Mouse (Mus musculus) heart, embryonic 11.5 days (tissue): ENCODE results near the gene Krt18. TPM values are rescaled to one million over a fixed set of nuclear protein-coding genes. Genes with fewer than 3 reads are reported as not detected.
"Not testable (repeated sequence)": the region's sequence is repeated elsewhere in the genome, so short reads cannot be mapped to it uniquely, and the experiment has no call there.

ENCODE experiments used
- ATAC-seq: fragments of 200-750 bp; cut with Nextera tagmentation; replicated peaks from 2 replicates; pipeline ENCODE4 v1.8.0; 2017; ENCODE audit warnings: moderate library complexity; ENCODE audit not compliant: insufficient number of reproducible peaks, low FRiP score, low TSS enrichment
- H3K27ac ChIP-seq: fragments of 300-500 bp; sonication (generic); 2 replicates; pipeline ENCODE4 v1.5.1; 2014; ENCODE audit warnings: mild to moderate bottlenecking, low read depth, low read length
- H3K27me3 ChIP-seq: fragments of 300-500 bp; sonication (generic); 2 replicates; pipeline ENCODE4 v1.6.1; 2014; ENCODE audit warnings: mild to moderate bottlenecking, low read length, mixed read lengths; ENCODE audit not compliant: control insufficient read depth, insufficient read depth
- H3K36me3 ChIP-seq: fragments of 300-500 bp; sonication (generic); 2 replicates; pipeline ENCODE4 v1.6.1; 2014; ENCODE audit warnings: mild to moderate bottlenecking, low read length, moderate library complexity, mixed read lengths; ENCODE audit not compliant: control insufficient read depth, insufficient read depth
- H3K4me1 ChIP-seq: fragments of 300-500 bp; sonication (generic); 2 replicates; pipeline ENCODE4 v1.6.1; 2014; ENCODE audit warnings: low read length; ENCODE audit not compliant: control insufficient read depth, insufficient read depth
- H3K4me2 ChIP-seq: fragments of 300-500 bp; sonication (generic); 2 replicates; pipeline ENCODE4 v1.6.1; 2014; ENCODE audit warnings: mild to moderate bottlenecking, moderate library complexity
- H3K4me3 ChIP-seq: fragments of 300-500 bp; sonication (generic); 2 replicates; pipeline ENCODE4 v1.5.1; 2014; ENCODE audit warnings: low read depth, low read length
- H3K9ac ChIP-seq: fragments of 300-500 bp; sonication (generic); 2 replicates; pipeline ENCODE4 v1.6.1; 2014; ENCODE audit warnings: mild to moderate bottlenecking, low read depth, low read length, moderate library complexity
- H3K9me3 ChIP-seq: fragments of 300-500 bp; sonication (generic); replicated peaks from 2 replicates; pipeline ENCODE4 v1.6.1; 2016; ENCODE audit warnings: low read length; ENCODE audit not compliant: control insufficient read depth
- WGBS: fragments of 180-500 bp; shearing (Covaris S2); extraction: QIAGEN DNeasy Blood & Tissue Kit; methylation state at CpG from one replicate; pipeline ENCODE4 v1.1.7; 2014; ENCODE audit not compliant: insufficient replicate concordance; 5-methylcytosine and 5-hydroxymethylcytosine counted together
- polyA plus RNA-seq: library from polyadenylated mRNA; unstranded; fragments of >200 nt; fragmentation: Nextera tagmentation; extraction: Ambion mirVana; gene quantifications from 2 replicates; pipeline ENCODE4 v1.2.1, GENCODE M21; 2014

Gene Krt18
- polyA plus RNA-seq, 1 experiment from 2014 or later, result 41.9 TPM

- Histone ChIP-seq H3K9me3 (no peaks in the 10 kb centered on the region), H3K4me3 (no peak overlapping the region), H3K4me2 (no peak overlapping the region), H3K4me1 (no peaks in the 10 kb centered on the region), H3K27me3 (no peaks in the 10 kb centered on the region), H3K27ac (no peak overlapping the region), H3K36me3 (no peaks in the 10 kb centered on the region), H3K9ac (no peak overlapping the region)
- no peak for ATAC-seq
- WGBS, result 85% methylated on average over 6 of the region's 6 CpGs
These were observed 33.6 kb upstream of the Krt18 start for GRCm38 (mm10) chr15:101994365-101994764.

DNA sequence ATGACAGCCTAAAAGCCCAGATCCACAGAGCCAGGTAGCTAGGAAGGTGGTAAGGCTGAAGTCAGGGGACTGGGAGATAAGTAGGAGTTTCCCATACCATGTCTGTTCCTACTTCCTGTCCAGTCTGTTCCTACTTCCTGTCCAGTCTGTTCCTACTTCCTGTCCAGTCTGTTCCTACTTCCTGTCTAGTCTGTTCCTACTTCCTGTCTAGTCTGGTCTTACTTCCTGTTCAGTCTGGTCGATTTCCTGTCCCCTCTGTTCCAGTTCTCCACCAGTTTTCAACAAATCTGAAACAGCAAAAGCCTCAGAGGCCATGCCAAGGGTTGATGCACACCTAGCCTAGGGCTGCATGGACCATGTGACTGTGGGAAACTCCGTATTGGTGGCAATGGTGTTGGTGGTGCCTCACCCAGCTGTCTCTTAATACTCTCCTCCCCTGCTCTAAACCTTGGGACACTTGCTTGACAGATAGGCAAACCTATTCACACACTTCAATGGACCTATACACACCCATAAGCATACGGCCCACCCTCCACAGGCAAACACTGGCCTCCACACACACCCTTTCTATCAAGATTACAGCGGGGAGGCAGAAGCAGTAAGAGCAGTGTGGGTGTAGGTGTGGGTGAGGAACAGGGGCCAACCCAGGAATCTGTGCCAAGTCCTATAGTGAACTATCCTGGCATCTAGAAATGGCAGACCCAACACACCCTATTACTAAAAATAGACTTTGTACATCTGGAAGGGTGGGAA, 32.3 kb upstream of the Krt18 start:
- Histone ChIP-seq H3K4me2 (no peak overlapping the region), H3K36me3 (no peaks in the 10 kb centered on the region), H3K27ac (no peak overlapping the region), H3K4me3 (no peak overlapping the region), H3K27me3 (no peaks in the 10 kb centered on the region), H3K9ac (no peak overlapping the region), H3K9me3 (no peaks in the 10 kb centered on the region), H3K4me1 (no peaks in the 10 kb centered on the region)
- no peak for ATAC-seq
- WGBS, result 87% methylated on average over 4 of the region's 4 CpGs

GRCm38 (mm10) chr15:101996450-101997078, 31.4 kb upstream of the Krt18 start:
- not testable (repeated sequence) for H3K4me3 ChIP-seq, H3K36me3 ChIP-seq, H3K27ac ChIP-seq, H3K4me2 ChIP-seq, H3K9me3 ChIP-seq, H3K27me3 ChIP-seq, ATAC-seq, H3K9ac ChIP-seq, H3K4me1 ChIP-seq
- WGBS, result 78% methylated on average over 11 of the region's 11 CpGs

DNA sequence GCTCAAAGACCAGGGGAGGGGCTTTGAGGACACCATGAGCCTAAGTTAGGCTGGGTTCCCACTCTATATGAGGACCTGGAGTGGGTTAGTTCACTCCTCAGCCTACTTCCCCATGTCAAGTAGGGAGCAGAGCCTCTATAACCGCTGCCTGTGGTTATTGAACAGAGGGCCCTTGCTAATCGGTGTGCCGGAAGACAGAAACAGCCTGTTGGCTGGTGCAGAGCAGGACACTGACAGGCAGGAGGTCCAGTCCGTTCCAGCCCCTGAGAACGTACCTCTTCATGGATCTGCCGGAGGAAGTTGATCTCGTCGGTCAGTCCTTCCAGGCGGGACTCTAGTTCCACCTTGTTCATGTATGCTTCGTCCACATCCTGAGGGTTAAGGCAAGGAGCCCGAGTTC, 28.8 kb upstream of the Krt18 start:
- H3K27ac ChIP-seq, result no peak overlapping the region
- H3K4me2 ChIP-seq, result no peak overlapping the region
- no peak for ATAC-seq
- no peak overlapping the region for H3K4me3 ChIP-seq
- WGBS, result 83% methylated on average over 11 of the region's 11 CpGs
- H3K4me1 ChIP-seq, result peaks cover 6% of the 10 kb centered on the region
- H3K9ac ChIP-seq, result no peak overlapping the region
- no peaks in the 10 kb centered on the region for H3K36me3 ChIP-seq
- peaks cover 14% of the 10 kb centered on the region for H3K27me3 ChIP-seq
- H3K9me3 ChIP-seq, result no peaks in the 10 kb centered on the region

GRCm38 (mm10) chr15:101999676-102000335, 28.2 kb upstream of the Krt18 start:
- Histone ChIP-seq H3K9ac (no peak overlapping the region), H3K9me3 (no peaks in the 10 kb centered on the region), H3K27me3 (peaks cover 17% of the 10 kb centered on the region), H3K36me3 (no peaks in the 10 kb centered on the region), H3K4me2 (no peak overlapping the region), H3K4me1 (peaks cover 6% of the 10 kb centered on the region), H3K4me3 (no peak overlapping the region), H3K27ac (no peak overlapping the region)
- WGBS, result 78% methylated on average over 11 of the region's 11 CpGs
- ATAC-seq, result no peak

- peak; percentile 71; the same call in 1 of the 2 replicates for ATAC-seq
- no peak overlapping the region for H3K27ac ChIP-seq
These were observed 25.1 kb upstream of the Krt18 start for GRCm38 (mm10) chr15:102002646-102003488.

GRCm38 (mm10) chr15:102003516-102003915, 24.5 kb upstream of the Krt18 start:
- 16% methylated on average over 12 of the region's 12 CpGs for WGBS
- no peak overlapping the region for H3K27ac ChIP-seq
- peaks cover 28% of the 10 kb centered on the region for H3K27me3 ChIP-seq
- no peak for ATAC-seq
- peaks cover 6% of the 10 kb centered on the region for H3K4me1 ChIP-seq
- H3K4me3 ChIP-seq, result peak overlapping the region; percentile 48
- H3K9ac ChIP-seq, result peak overlapping the region; percentile 72
- H3K36me3 ChIP-seq, result no peaks in the 10 kb centered on the region
- H3K4me2 ChIP-seq, result peak overlapping the region; percentile 76
- no peaks in the 10 kb centered on the region for H3K9me3 ChIP-seq

More at GRCm38 (mm10) chr15:102002646-102003488, 25.1 kb upstream of the Krt18 start:
- H3K9me3 ChIP-seq, result no peaks in the 10 kb centered on the region
- WGBS, result 3% methylated on average over 34 of the region's 34 CpGs
- peak overlapping the region; percentile 48 for H3K4me3 ChIP-seq
- H3K36me3 ChIP-seq, result no peaks in the 10 kb centered on the region
- H3K9ac ChIP-seq, result peak overlapping the region; percentile 72
- peaks cover 6% of the 10 kb centered on the region for H3K4me1 ChIP-seq
- H3K4me2 ChIP-seq, result peak overlapping the region; percentile 76
- peaks cover 28% of the 10 kb centered on the region for H3K27me3 ChIP-seq

DNA sequence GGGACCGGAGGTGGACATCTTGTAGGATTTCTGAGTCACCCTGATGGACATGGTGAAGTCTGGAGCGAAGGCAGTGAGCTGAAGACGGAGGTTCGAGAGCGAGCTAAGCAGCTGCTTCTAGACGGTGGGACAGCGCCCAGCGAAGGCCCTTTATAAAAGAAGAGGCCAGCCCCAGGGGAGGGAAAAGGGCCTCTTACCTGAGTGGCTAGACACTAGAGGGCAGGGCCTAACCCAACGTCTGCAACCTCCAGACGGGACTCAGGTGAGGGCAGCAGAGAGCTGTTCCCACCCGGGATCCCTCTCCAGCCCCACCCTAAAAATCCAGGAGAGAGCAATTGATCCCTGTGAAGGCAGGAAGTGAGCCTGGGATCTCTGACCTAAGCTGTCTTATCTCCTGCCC, 23.8 kb upstream of the Krt18 start, which contains the start of gene Krt8:
Gene Krt8 (minus strand): TSS at position 294 of the 400 bp plus-strand sequence.
- Histone ChIP-seq H3K27me3 (peaks cover 31% of the 10 kb centered on the region), H3K9ac (peak within 1 kb of the TSS; percentile 72), H3K27ac (no peak within 1 kb of the TSS), H3K4me1 (peaks cover 6% of the 10 kb centered on the region), H3K4me2 (peak within 1 kb of the TSS; percentile 76), H3K9me3 (no peaks in the 10 kb centered on the region), H3K36me3 (no peaks in the 10 kb centered on the region), H3K4me3 (peak within 1 kb of the TSS; percentile 48)
- 0 out of 2 replicates have a peak, but pooled peaks have one; percentile 32 for ATAC-seq
- 17% methylated on average over 11 of the region's 11 CpGs for WGBS
